Mouse (Mus musculus): ENCODE results near the gene 1110032A03Rik.

DNA sequence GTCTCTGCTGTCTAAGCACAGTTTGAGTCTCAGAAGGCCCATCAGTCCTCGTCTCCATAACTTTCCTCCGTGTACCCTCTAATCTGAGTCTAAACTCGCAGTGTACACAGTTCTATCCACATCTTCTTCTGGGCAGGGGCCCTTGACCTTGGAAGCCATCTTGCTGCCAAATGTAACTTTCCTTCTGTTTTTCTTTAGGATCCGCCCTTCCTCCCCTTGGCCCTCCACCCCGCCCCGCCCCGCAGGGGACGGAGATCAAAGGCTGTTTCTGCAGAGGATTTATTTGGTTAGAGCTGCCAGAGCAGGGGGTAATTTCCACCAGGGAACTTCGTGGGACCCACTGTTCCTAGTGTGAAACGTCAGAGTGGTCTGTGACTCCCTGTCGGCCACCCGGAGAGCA, 54.3 kb downstream of the 1110032A03Rik start:
- no peak for TF ChIP-seq CTCF (IDR thresholded peaks at IDR 0.05; ENCODE audit: borderline replicate concordance, extremely low read depth, insufficient read depth, insufficient read length)
- TF ChIP-seq POLR2A (IDR thresholded peaks at IDR 0.05; ENCODE audit: borderline replicate concordance, extremely low read depth, insufficient read depth, insufficient read length, poor library complexity, severe bottlenecking) = no peak
